Mouse (Mus musculus) thymus, adult 2 months (tissue): ENCODE data around the gene Ndufa4l2.

Experiments used
- CTCF ChIP-seq: fragments of 200-500 bp; IDR thresholded peaks from 2 replicates; pipeline ENCODE4 v1.5.1; 2012; ENCODE audit warnings: mild to moderate bottlenecking, control low read depth, low read length, moderate library complexity, borderline replicate concordance; ENCODE audit not compliant: control insufficient read depth, poor library complexity, insufficient read depth; ENCODE audit errors: extremely low read depth
- POLR2A ChIP-seq: fragments of 200-500 bp; IDR thresholded peaks from 2 replicates; pipeline ENCODE4 v1.6.1; 2012; ENCODE audit warnings: mild to moderate bottlenecking, low read length, control low read depth, moderate library complexity; ENCODE audit not compliant: control insufficient read depth, poor library complexity, insufficient read depth; ENCODE audit errors: extremely low read depth

GRCm38 (mm10) chr10:127527481-127527880 is 12.7 kb downstream of the Ndufa4l2 start:
- no peak for TF ChIP-seq CTCF
- TF ChIP-seq POLR2A, result no peak
